Mouse (Mus musculus) embryonic facial prominence, embryonic 15.5 days (tissue): Measurements from ENCODE around the gene Rcn1. TPM values are rescaled to one million over a fixed set of nuclear protein-coding genes. Genes with fewer than 3 reads are reported as not detected.
A peak's percentile ranks its signal among the peaks of the same experiment; 100 is the strongest.

Source experiments
- ATAC-seq: fragments of 200-750 bp; cut with Nextera tagmentation; 2 replicates; pipeline ENCODE4 v1.8.0; 2017; ENCODE audit warnings: low read depth, moderate TSS enrichment; ENCODE audit not compliant: insufficient number of reproducible peaks, low FRiP score, low TSS enrichment
- H3K27ac ChIP-seq: fragments of 300-500 bp; sonication (generic); replicated peaks from 2 replicates; pipeline ENCODE4 v1.5.1; 2015; ENCODE audit warnings: mild to moderate bottlenecking, inconsistent platforms
- H3K27me3 ChIP-seq: fragments of 300-500 bp; sonication (generic); 2 replicates; pipeline ENCODE4 v1.6.1; 2015; ENCODE audit warnings: inconsistent platforms
- H3K36me3 ChIP-seq: fragments of 300-500 bp; sonication (generic); 2 replicates; pipeline ENCODE4 v1.6.1; 2015; ENCODE audit warnings: mild to moderate bottlenecking, inconsistent platforms
- H3K4me1 ChIP-seq: fragments of 300-500 bp; sonication (generic); 2 replicates; pipeline ENCODE4 v1.6.1; 2015; ENCODE audit warnings: inconsistent platforms
- H3K4me2 ChIP-seq: fragments of 300-500 bp; sonication (generic); replicated peaks from 2 replicates; pipeline ENCODE4 v1.6.1; 2015; ENCODE audit warnings: mild to moderate bottlenecking, inconsistent platforms
- H3K4me3 ChIP-seq: fragments of 300-500 bp; sonication (generic); replicated peaks from 2 replicates; pipeline ENCODE4 v1.5.1; 2015; ENCODE audit warnings: mild to moderate bottlenecking, inconsistent platforms
- H3K9ac ChIP-seq: fragments of 300-500 bp; sonication (generic); 2 replicates; pipeline ENCODE4 v1.6.1; 2015; ENCODE audit warnings: inconsistent platforms
- H3K9me3 ChIP-seq: fragments of 300-500 bp; sonication (generic); replicated peaks from 2 replicates; pipeline ENCODE4 v1.6.1; 2016; ENCODE audit warnings: inconsistent platforms
- WGBS: fragments of 180-500 bp; shearing (Covaris S2); methylation state at CpG from one replicate; pipeline ENCODE4 v1.1.7; 2015; 5-methylcytosine and 5-hydroxymethylcytosine counted together
- polyA plus RNA-seq: library from polyadenylated mRNA; unstranded; fragments of >200 nt; fragmentation: Nextera tagmentation; extraction: Ambion mirVana; gene quantifications from 2 replicates; pipeline ENCODE4 v1.2.1, GENCODE M21; 2015

Gene Rcn1
- polyA plus RNA-seq, 1 experiment from 2014 or later: 259 TPM

DNA sequence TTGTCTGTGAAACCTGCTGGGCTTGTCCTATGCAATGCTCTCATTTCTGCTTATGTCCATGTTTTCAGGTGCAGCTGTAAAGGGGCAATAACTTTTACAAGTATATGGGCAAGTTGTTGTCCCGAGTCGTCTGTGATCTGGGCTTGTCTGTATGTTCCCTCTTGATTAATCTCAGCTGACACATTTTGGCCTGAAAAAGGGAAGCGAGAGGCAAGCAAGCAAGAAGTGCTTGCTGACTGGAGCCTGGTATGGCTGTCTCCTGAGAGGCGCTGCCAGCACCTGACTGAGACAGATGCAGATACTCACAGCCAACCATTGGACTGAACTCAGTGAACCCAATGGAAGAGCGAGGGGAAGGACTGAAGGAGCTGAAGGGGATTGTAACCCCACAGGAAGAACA lies 18.5 kb upstream of the Rcn1 start:
- Histone ChIP-seq H3K9ac (no peak overlapping the region), H3K4me2 (no peak overlapping the region), H3K27me3 (no peaks in the 10 kb centered on the region), H3K4me3 (no peak overlapping the region), H3K27ac (peak overlapping the region; percentile 51), H3K9me3 (no peaks in the 10 kb centered on the region), H3K4me1 (peaks cover 17% of the 10 kb centered on the region; the same call in 1 of the 2 replicates), H3K36me3 (no peaks in the 10 kb centered on the region)
- ATAC-seq: no peak
- 59% methylated on average over 5 of the region's 5 CpGs for WGBS

DNA sequence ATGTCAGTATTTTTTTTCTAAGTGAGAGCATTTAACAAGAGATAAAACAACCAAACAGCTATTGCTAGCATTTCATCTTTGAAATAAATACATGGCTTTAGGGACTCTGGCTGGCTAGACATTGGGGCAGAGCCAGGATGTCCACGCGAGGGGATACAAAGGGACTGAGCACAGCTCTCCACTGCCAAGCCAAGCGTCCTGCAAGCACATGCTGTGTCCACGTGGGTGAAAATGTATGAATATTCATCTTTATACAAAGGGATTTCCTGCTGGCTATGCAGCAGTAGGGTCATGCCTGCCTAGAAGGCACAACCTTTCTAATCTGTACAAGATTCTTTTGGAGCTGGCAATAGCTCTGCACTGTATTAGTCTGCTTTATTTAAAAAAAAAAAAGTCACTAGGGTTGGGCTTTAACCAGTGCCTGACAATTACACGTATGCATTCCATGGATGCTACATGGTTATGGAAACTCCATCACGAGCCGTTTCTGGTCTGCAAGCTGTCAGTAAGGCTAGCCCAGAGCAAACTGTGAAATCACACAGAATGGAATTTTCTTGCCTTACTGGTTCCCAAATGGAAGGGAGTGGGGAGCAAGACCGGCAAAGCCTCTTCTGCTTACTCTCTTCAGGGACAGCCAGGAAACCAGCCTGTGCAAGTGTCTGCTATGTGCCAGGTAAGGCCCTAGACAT lies 17.7 kb upstream of the Rcn1 start:
- no peak overlapping the region for H3K4me3 ChIP-seq
- H3K27me3 ChIP-seq: no peaks in the 10 kb centered on the region
- peaks cover 17% of the 10 kb centered on the region; the same call in 1 of the 2 replicates for H3K4me1 ChIP-seq
- 27% methylated on average over 8 of the region's 8 CpGs for WGBS
- no peak overlapping the region for H3K4me2 ChIP-seq
- no peak overlapping the region for H3K9ac ChIP-seq
- no peak for ATAC-seq
- no peaks in the 10 kb centered on the region for H3K9me3 ChIP-seq
- peak overlapping the region; percentile 51; the same call in 1 of the 2 replicates for H3K27ac ChIP-seq
- H3K36me3 ChIP-seq: no peaks in the 10 kb centered on the region

DNA sequence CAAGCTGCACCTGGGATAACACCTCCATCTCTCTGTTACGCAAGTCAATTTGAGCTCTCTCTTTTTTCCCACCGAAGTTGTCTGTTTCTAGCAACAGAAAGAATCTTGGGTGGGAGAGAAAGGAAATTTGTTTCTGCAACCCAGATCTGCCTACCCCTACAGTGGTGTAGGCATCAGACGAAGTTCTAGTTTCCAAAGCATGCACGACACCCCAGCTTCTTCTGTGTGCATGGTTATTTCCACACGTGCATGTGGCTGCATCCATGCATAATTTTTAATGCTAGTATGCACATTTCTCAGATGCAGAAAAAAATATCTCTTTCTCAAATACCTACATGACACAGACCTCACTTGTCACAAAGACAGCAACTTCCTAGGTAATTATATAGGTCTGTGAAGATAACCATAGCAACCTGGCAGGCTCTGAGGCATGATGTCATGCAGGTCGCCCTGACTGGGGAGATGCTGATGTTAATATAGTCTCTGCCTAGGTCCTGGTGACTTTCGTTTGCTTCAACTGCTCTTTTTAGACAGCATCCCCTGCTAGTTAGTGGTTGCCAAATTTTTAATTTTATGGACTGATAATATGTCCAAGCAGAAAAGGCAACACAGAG lies 17.0 kb upstream of the Rcn1 start:
- WGBS: 52% methylated on average over 7 of the region's 7 CpGs
- H3K27ac ChIP-seq: 0 out of 2 replicates have a peak overlapping the region, but pooled peaks have one; percentile 34
- no peaks in the 10 kb centered on the region for H3K36me3 ChIP-seq
- no peak overlapping the region for H3K9ac ChIP-seq
- H3K9me3 ChIP-seq: no peaks in the 10 kb centered on the region
- no peak overlapping the region for H3K4me2 ChIP-seq
- H3K4me1 ChIP-seq: peaks cover 17% of the 10 kb centered on the region; the same call in 1 of the 2 replicates
- no peak overlapping the region for H3K4me3 ChIP-seq
- ATAC-seq: no peak
- H3K27me3 ChIP-seq: no peaks in the 10 kb centered on the region

DNA sequence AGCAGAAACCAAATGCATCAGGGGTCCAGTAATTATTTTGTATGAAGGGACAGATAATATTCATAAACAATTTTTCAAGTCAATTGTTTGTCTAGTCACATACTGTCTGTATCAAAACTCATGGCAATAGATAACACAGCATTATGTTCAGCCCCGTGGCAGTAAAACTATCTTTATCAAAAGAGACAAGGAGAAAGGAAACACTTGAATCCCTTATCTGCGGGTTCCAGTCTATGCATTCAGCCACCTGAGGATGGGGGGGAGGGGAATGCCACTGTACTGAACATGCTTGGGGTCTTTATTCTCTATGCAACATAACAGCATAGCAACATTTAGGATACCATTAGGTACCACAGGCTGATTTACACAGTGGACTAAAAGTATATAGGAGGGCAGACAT lies 15.2 kb upstream of the Rcn1 start:
- no peak overlapping the region for H3K4me2 ChIP-seq
- WGBS: 76% methylated on average over 2 of the region's 2 CpGs
- H3K4me1 ChIP-seq: peaks cover 17% of the 10 kb centered on the region; the same call in 1 of the 2 replicates
- H3K9ac ChIP-seq: no peak overlapping the region
- no peaks in the 10 kb centered on the region for H3K27me3 ChIP-seq
- H3K27ac ChIP-seq: no peak overlapping the region
- no peak overlapping the region for H3K4me3 ChIP-seq
- ATAC-seq: no peak
- no peaks in the 10 kb centered on the region for H3K36me3 ChIP-seq
- H3K9me3 ChIP-seq: no peaks in the 10 kb centered on the region

DNA sequence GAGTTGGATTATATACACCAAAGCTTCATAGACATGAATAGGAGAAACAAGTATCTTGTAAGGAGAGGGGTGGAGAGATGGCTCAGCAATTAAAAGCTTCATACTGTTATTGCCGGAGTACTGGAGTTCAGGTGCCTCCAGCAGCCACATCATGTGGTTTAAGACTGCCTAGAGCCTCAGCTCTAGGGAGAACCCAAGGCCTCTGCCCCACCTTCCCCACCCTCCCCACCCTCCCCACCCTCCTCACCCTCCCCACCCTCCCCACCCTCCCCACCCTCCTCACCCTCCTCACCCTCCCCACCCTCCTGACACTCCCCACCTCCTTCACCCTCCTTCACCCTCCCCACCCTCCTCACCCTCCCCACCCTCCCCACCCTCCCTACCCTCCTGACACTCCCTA lies 10.1 kb upstream of the Rcn1 start:
- no peak overlapping the region for H3K4me2 ChIP-seq
- 90% methylated on average over 1 of the region's 1 CpGs for WGBS
- H3K4me1 ChIP-seq: peaks cover 5% of the 10 kb centered on the region; the same call in 1 of the 2 replicates
- H3K4me3 ChIP-seq: no peak overlapping the region
- H3K9ac ChIP-seq: no peak overlapping the region
- H3K9me3 ChIP-seq: no peaks in the 10 kb centered on the region
- ATAC-seq: no peak
- 0 out of 2 replicates have a peak overlapping the region, but pooled peaks have one; percentile 28 for H3K27ac ChIP-seq
- H3K27me3 ChIP-seq: no peaks in the 10 kb centered on the region
- H3K36me3 ChIP-seq: no peaks in the 10 kb centered on the region

DNA sequence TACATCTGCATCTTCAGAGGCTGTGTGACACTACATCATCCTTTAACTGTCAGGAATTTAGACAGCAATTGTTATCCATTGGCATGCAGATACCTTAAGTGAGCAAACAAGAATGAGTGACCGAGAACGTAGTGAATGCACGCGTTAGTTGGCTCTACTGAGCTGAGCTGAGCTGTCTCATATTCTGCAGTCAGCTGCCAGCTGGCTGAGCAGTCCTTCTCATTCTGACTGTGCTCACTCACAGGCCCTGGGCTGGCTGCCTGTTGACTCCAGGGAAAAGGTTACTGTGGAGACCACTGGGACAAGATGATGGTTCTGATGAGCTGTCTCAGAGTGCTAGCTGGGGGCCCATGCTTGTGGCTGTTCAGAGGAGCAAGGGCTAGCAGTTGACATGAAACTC lies 9.4 kb upstream of the Rcn1 start:
- Histone ChIP-seq H3K27ac (0 out of 2 replicates have a peak overlapping the region, but pooled peaks have one; percentile 28), H3K4me3 (no peak overlapping the region), H3K36me3 (no peaks in the 10 kb centered on the region), H3K4me1 (peaks cover 5% of the 10 kb centered on the region; the same call in 1 of the 2 replicates), H3K9me3 (no peaks in the 10 kb centered on the region), H3K9ac (no peak overlapping the region), H3K4me2 (no peak overlapping the region), H3K27me3 (no peaks in the 10 kb centered on the region)
- 57% methylated on average over 4 of the region's 4 CpGs for WGBS
- peak; percentile 54; the same call in 1 of the 2 replicates for ATAC-seq

DNA sequence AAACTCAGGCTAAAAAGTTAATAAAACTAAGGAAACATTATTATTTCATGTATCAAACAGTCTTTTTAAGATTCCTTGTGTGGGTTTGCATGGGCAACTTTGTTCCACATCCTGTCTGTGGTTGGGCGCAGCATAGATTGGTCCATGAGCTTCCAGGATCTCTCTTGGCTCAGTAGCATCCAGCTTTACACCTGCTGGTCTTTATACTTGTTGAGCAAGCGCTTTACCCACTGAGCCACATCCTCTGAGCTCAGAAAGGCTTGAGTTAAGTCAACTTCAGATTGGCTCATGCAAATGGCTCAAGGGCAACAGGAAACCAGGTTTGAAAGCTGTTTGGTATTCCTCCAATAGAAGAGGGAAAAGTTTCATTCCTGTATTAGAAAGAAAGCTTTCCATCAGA lies 3.1 kb upstream of the Rcn1 start:
- Histone ChIP-seq H3K27me3 (no peaks in the 10 kb centered on the region), H3K4me1 (peaks cover 16% of the 10 kb centered on the region), H3K9me3 (no peaks in the 10 kb centered on the region), H3K4me2 (no peak overlapping the region), H3K27ac (no peak overlapping the region), H3K36me3 (no peaks in the 10 kb centered on the region), H3K9ac (no peak overlapping the region), H3K4me3 (no peak overlapping the region)
- ATAC-seq: no peak
- WGBS: 88% methylated on average over 2 of the region's 2 CpGs

DNA sequence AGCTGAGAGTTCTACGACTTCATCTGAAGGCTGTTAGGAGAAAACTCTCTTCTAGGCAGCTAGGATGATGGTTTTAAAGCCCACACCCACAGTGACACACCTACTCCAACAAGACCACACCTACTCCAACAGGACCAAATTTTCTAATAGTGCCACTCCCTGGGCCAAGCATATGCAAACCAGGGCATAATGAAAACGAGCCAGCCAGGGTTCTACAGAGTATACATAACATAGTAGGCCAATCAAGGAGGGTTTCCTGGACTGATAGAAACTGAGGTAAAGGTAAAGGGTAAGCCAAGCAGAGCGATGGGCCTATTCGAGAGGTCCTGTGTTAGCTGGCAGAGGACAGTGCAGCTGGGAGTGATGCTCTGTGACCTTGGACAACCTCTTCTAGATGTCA lies 1.4 kb upstream of the Rcn1 start:
- H3K4me2 ChIP-seq: no peak overlapping the region
- H3K4me1 ChIP-seq: peaks cover 28% of the 10 kb centered on the region
- H3K9ac ChIP-seq: no peak overlapping the region
- H3K4me3 ChIP-seq: no peak overlapping the region
- no peaks in the 10 kb centered on the region for H3K9me3 ChIP-seq
- ATAC-seq: no peak
- H3K36me3 ChIP-seq: no peaks in the 10 kb centered on the region
- no peak overlapping the region for H3K27ac ChIP-seq
- H3K27me3 ChIP-seq: no peaks in the 10 kb centered on the region
- 88% methylated on average over 4 of the region's 4 CpGs for WGBS

DNA sequence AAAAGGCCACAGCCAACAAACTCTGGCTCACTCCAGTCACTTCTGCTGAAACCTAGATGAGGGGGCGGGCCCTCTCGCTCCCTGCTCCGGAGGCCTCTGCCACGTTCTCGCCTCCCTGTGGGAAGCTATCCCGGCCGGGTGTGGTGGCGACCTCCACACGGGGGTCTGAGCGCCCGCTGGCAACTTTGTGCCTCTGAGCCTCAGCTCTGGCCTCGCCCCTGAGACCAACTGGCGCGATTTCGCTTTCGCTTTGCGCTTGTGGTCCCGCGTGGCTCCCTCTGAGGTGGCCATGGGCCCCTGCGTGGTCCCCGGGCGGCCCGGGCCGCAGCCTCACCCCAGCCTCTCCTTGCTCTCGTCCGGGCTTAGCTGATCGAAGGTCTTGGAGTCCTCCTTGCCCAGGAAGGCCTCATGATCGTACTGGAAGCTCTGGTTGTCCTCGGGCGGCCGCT lies 459 bp downstream of the Rcn1 start:
- Histone ChIP-seq H3K4me1 (peaks cover 32% of the 10 kb centered on the region), H3K9ac (peak overlapping the region; percentile 88), H3K27ac (peak overlapping the region; percentile 97), H3K4me2 (peak overlapping the region; percentile 58), H3K9me3 (no peaks in the 10 kb centered on the region), H3K4me3 (peak overlapping the region; percentile 75), H3K27me3 (no peaks in the 10 kb centered on the region), H3K36me3 (peaks cover 15% of the 10 kb centered on the region)
- WGBS: 0% methylated on average over 31 of the region's 31 CpGs
- peak; percentile 61 for ATAC-seq

DNA sequence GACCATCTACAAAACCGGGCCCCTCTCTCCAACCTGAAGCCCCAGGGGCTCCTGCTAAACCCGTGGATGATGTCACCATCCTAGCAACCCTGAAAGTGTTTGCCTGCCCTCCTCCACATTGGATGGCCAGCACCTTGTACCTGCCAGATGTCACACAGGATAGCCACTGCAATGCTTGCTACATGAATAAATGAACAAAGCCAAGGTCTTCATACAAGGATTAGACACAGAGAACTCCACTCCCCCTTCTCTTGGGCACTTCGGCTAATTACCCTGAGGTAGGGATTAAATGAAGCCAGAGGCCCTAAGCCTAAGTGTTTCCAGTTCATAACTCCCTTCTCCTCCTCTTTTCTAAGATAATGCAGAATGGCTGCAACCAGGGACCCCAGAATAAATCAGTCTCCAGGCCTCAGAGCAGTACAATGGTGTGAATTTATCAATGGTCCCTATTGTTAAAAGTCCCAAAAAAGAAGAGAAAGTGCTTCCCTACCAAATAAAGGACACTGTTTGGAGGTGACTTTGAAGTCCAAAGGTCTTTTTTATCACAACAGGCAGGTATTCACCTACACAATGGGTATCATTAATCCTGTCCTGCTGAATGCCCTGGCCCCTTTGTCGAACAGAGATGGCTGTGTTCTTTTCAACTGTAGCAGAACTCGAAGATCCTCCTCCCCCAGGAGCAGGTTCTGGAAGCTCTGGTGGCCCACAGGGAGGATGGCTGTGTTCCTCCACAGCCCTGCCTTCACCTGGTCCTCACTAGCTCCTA lies 1.5 kb downstream of the Rcn1 start:
- Histone ChIP-seq H3K9ac (peak overlapping the region; percentile 88; the same call in 1 of the 2 replicates), H3K9me3 (no peaks in the 10 kb centered on the region), H3K4me3 (peak overlapping the region; percentile 75), H3K27me3 (no peaks in the 10 kb centered on the region), H3K4me1 (peaks cover 32% of the 10 kb centered on the region), H3K4me2 (peak overlapping the region; percentile 58), H3K36me3 (peaks cover 25% of the 10 kb centered on the region), H3K27ac (0 out of 2 replicates have a peak overlapping the region, but pooled peaks have one; percentile 97)
- ATAC-seq: no peak
- 18% methylated on average over 5 of the region's 5 CpGs for WGBS

DNA sequence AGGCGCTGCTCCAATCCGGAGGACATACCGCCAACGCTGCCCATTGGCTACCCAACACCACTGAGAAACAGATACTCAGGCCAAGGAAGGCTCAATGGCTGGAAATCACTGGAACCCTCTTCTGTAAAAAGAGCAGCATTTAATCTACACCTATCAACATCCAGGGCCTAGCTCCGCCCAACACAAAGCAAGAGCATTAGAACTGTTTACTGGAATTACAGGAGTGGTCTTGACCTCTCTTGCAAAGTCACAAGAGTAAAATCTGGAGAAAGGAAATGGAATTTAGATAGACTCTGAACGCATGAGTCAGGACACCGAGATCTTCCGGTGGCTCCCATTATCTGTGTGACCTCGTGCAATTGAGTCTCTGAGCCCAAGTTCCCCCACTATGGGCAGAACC lies 3.1 kb downstream of the Rcn1 start:
- Histone ChIP-seq H3K27me3 (no peaks in the 10 kb centered on the region), H3K9ac (no peak overlapping the region), H3K4me1 (peaks cover 32% of the 10 kb centered on the region), H3K4me2 (no peak overlapping the region), H3K36me3 (peaks cover 39% of the 10 kb centered on the region), H3K9me3 (no peaks in the 10 kb centered on the region), H3K27ac (no peak overlapping the region), H3K4me3 (no peak overlapping the region)
- ATAC-seq: no peak
- 91% methylated on average over 9 of the region's 9 CpGs for WGBS
